Mouse (Mus musculus): ENCODE measurements at regions not wholly inside any gene's neighbourhood (a gene's known extent, or its start where the extent isn't known, plus 50 kb on each side); places are given as distances from the start of the nearest gene placed in this dataset.

- TF ChIP-seq NELFE (IDR thresholded peaks at IDR 0.05; ENCODE audit: low read depth, low read length) (no peak), GABPA (IDR thresholded peaks at IDR 0.05; ENCODE audit: insufficient replicate concordance, low read depth, low read length) (no peak), POLR2A (IDR thresholded peaks at IDR 0.05; ENCODE audit: low read depth, low read length) (no peak), POLR2AphosphoS2 (IDR thresholded peaks at IDR 0.05; ENCODE audit: low read depth, low read length) (no peak), CTCF (conservative IDR thresholded peaks at IDR 0.05 in 1 of 2, IDR thresholded peaks at IDR 0.05 in 1 of 2; ENCODE audit: low read depth in 2 of 2, low read length in 2 of 2) (no peak), EP300 (IDR thresholded peaks at IDR 0.05; ENCODE audit: low read length) (no peak), MYC (IDR thresholded peaks at IDR 0.05; ENCODE audit: low read depth, low read length) (no peak), MAZ (IDR thresholded peaks at IDR 0.05; ENCODE audit: low read depth, low read length) (no peak), USF1 (IDR thresholded peaks at IDR 0.05; ENCODE audit: low read depth, low read length) (no peak), ZMIZ1 (IDR thresholded peaks at IDR 0.05; ENCODE audit: low read depth, low read length) (no peak), HCFC1 (IDR thresholded peaks at IDR 0.05; ENCODE audit: low read depth, low read length) (no peak), ZKSCAN1 (IDR thresholded peaks at IDR 0.05; ENCODE audit: borderline replicate concordance, low read depth, low read length) (no peak), MAX (IDR thresholded peaks at IDR 0.05; ENCODE audit: low read length) (no peak)
Measured at GRCm38 (mm10) chr11:19332274-19332673, 313.5 kb upstream of the Meis1 start.
